Mouse (Mus musculus) E14TG2a.4 (cell line): ENCODE measurements around the gene Desi1.

Source experiments
- CTCF ChIP-seq: conservative IDR thresholded peaks from 2 replicates; pipeline ENCODE4 v1.5.1; 2014; ENCODE audit warnings: low read length
- NANOG ChIP-seq: IDR thresholded peaks from 2 replicates; pipeline ENCODE4 v1.6.1; 2014; ENCODE audit warnings: borderline replicate concordance, low read length, mixed read lengths
- POU5F1 ChIP-seq: IDR thresholded peaks from 2 replicates; pipeline ENCODE4 v1.6.1; 2014; ENCODE audit warnings: low read length, borderline replicate concordance

GRCm38 (mm10) chr15:81966062-81966829, 67.4 kb downstream of the Desi1 start:
- TF ChIP-seq POU5F1 (no peak), CTCF (no peak), NANOG (no peak)
